Mouse (Mus musculus) spleen, postnatal 10 days (tissue): Measurements from ENCODE around the gene Pakap.
"Not testable (repeated sequence)": the region's sequence is repeated elsewhere in the genome, so short reads cannot be mapped to it uniquely, and the experiment has no call there.

ENCODE experiments used
- DNase-seq, 2 experiments: peaks; one replicate each; pipeline ENCODE4 v3.0.0; 2021 to 2022; ENCODE audit warnings: low spot score in 2 of 2

Pakap gene

GRCm38 (mm10) chr4:57867454-57867853 lies 299.5 kb downstream of the Pakap start:
- DNase-seq, result peak in 1 of 2 experiments; percentile 47

- no peak for DNase-seq
Observed at GRCm38 (mm10) chr4:57879137-57879536, 311.2 kb downstream of the Pakap start.

- peak; percentile 67 to 84 for DNase-seq
Observed at GRCm38 (mm10) chr4:57879804-57880357, 311.9 kb downstream of the Pakap start.

GRCm38 (mm10) chr4:57883520-57884421 lies 315.8 kb downstream of the Pakap start:
- no peak for DNase-seq

- DNase-seq, result no peak
Observed at GRCm38 (mm10) chr4:57884511-57884910, 316.5 kb downstream of the Pakap start.

GRCm38 (mm10) chr4:57885186-57885585 lies 317.2 kb downstream of the Pakap start:
- DNase-seq, result no peak

- no peak for DNase-seq
Observed at GRCm38 (mm10) chr4:57886066-57886887, 318.3 kb downstream of the Pakap start.

GRCm38 (mm10) chr4:57886888-57887230 lies 318.9 kb downstream of the Pakap start:
- DNase-seq, result no peak

GRCm38 (mm10) chr4:57888246-57888645 lies 320.3 kb downstream of the Pakap start:
- no peak for DNase-seq

- not testable (repeated sequence) for DNase-seq
Observed at GRCm38 (mm10) chr4:57888978-57889377, 321.0 kb downstream of the Pakap start.

- DNase-seq, result no peak
Observed at GRCm38 (mm10) chr4:57889773-57890172, 321.8 kb downstream of the Pakap start.

- DNase-seq, result peak in 1 of 2 experiments; percentile 1
Observed at GRCm38 (mm10) chr4:57892001-57892586, 324.1 kb downstream of the Pakap start.

GRCm38 (mm10) chr4:57895140-57895539 lies 327.2 kb downstream of the Pakap start:
- DNase-seq, result no peak

- DNase-seq, result no peak
Observed at GRCm38 (mm10) chr4:57895902-57896301, 327.9 kb downstream of the Pakap start.

GRCm38 (mm10) chr4:57896631-57897030 lies 328.7 kb downstream of the Pakap start:
- DNase-seq, result no peak

- DNase-seq, result peak in 1 of 2 experiments; percentile 53
Observed at GRCm38 (mm10) chr4:57901210-57901609, 333.2 kb downstream of the Pakap start.

GRCm38 (mm10) chr4:57902619-57903018 lies 334.6 kb downstream of the Pakap start:
- no peak for DNase-seq

- DNase-seq, result peak; percentile 42 to 78
Observed at GRCm38 (mm10) chr4:57904211-57904610, 336.2 kb downstream of the Pakap start.

- no peak for DNase-seq
Observed at GRCm38 (mm10) chr4:57904638-57905037, 336.7 kb downstream of the Pakap start.

- DNase-seq, result no peak
Observed at GRCm38 (mm10) chr4:57906708-57907107, 338.7 kb downstream of the Pakap start.

- no peak for DNase-seq
Observed at GRCm38 (mm10) chr4:57908860-57909259, 340.9 kb downstream of the Pakap start.

GRCm38 (mm10) chr4:57913021-57913420 lies 345.0 kb downstream of the Pakap start:
- DNase-seq, result no peak
